Mouse (Mus musculus) heart, postnatal 4 days (tissue): Measurements from ENCODE around the gene Tle3. TPM values are rescaled to one million over a fixed set of nuclear protein-coding genes. Genes with fewer than 3 reads are reported as not detected.

Experiments used
- DNase-seq: peaks from one replicate; pipeline ENCODE4 v3.0.0; 2021
- total RNA-seq, 2 experiments: library from RNA; stranded (reverse); gene quantifications; 2 replicates each; pipeline ENCODE4 v1.2.3; 2021

Gene Tle3
- total RNA-seq, 2 experiments from 2014 or later: 23.2 to 27.9 TPM

DNA sequence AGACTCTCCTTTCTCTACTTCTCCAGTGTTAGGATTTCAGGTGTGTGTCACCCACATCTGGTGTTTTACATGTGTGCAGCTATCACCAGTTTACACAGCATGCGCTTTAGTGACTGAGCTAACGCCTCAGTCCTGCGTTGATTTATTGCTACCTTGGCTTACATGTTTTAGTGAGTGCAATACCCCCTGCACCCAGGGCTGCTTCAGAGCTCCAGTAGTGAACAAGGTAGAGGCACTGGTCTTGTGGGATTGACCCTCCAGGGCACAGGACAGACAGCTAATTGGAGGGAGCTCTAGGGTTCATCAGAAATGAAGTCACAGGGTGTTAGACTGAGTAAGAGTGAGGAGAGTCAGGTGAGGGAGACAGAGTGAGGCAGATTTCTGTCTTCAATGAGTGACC lies 12.4 kb upstream of the Tle3 start:
- no peak for DNase-seq

- no peak for DNase-seq
These were observed 12.0 kb upstream of the Tle3 start for GRCm38 (mm10) chr9:61360163-61360562.

- DNase-seq: peak; percentile 70
These were observed 11.2 kb upstream of the Tle3 start for GRCm38 (mm10) chr9:61360727-61361631.

DNA sequence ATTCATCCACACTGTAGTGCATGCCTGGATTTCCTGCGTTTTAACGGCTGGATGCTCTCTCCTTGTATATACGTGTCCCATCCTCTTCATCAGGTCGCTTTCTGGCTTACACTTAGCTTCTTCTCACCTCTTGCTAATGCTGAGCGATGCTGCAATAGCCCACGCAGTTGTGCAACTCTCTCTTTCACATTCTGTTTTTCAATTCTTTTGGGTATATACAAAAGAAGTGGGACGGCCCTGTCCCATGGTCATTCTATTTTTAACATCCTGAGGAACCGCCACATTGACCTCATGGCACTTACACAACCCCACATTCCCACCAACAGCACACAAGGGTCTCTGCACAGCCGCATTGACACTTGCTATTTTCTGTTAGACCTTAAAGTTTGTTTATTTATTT lies 9.0 kb upstream of the Tle3 start:
- no peak for DNase-seq

- DNase-seq: no peak
These were observed 6.1 kb upstream of the Tle3 start for GRCm38 (mm10) chr9:61366108-61366507.

- no peak for DNase-seq
These were observed 5.0 kb upstream of the Tle3 start for GRCm38 (mm10) chr9:61367156-61367555.

- DNase-seq: no peak
These were observed 4.2 kb upstream of the Tle3 start for GRCm38 (mm10) chr9:61367857-61368566.

- peak; percentile 80 for DNase-seq
These were observed 3.5 kb upstream of the Tle3 start for GRCm38 (mm10) chr9:61368567-61369240.

- DNase-seq: peak; percentile 51
These were observed 2.6 kb upstream of the Tle3 start for GRCm38 (mm10) chr9:61369316-61370273.

DNA sequence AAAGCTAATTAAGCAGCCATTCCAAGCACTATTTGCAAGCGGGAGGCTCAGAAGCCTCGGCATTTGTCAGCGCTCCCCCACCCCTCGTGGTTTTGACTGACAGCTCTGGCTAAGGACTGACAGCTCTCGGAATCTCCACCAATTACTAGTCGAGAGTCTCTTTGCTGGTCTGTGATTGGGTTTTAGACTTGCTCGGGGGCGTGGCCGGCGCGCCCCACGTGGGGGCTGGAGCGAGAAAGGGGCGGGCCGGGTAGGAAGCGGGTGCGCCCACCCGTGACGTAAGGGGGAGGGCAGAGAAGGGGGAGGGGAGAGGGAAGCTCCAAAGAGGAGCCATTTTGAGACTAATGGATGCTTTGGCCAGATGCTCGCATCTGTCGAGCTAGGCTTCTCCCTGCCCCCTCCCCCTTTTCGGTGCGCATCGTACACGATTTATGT lies 1.7 kb upstream of the Tle3 start:
- peak; percentile 99 for DNase-seq

- peak; percentile 70 for DNase-seq
These were observed 1.0 kb upstream of the Tle3 start for GRCm38 (mm10) chr9:61370889-61371754.

DNA sequence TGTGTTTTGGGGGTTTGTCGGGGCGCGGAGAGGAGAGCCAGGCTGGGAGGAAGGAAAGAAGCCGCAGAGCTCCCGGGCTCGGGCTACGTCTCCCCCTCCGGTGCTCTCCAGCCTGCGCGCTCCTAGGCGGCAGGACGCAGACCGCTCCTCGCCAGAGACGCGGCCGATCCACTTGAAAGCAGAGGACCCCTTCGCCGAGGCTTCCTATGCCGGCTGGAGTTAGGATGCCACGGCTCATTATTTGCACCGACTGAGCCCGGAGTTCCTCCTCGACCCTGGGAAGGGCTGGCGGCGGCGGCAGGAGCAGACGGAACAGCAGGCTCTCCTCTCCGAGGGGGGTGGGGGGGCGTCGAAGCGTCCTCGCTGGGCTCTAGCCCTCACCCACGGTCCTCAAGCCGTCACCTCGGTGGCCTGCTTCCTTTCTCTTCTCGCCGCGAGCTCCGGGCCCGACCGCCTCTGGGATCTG lies 377 bp downstream of the Tle3 start:
- DNase-seq: peak; percentile 55

DNA sequence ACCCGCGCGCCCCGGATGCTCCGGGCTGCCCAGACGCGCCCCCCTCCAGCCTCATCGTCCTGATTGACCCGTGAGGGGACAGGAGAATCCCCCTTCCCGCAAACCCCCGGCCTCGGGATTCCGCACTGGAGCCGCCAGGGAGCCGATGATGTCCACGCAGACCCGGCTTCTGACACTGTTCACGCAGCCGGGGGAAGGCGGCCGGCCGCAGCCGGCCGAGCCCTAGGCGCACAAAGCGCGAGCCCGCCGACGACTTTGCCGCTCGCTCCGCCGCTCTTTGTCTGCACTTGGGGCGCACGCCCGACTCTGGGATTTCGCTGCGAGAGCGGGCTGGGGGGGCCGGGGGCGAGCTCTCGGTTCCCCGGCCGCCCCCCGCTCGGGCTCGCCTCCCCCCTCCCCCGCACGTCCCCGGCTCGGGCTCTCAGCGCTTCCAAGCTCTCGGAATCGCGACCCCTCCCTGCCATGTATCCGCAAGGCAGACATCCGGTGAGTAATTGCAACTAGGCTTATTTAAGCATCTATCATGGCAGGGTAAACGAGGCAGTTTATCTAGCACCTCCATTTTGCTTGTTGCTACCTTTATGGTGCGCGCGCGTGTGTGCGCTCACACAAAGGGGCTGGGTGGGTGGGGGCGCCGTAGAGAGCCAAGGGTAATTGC lies 939 bp downstream of the Tle3 start:
- peak; percentile 69 for DNase-seq

DNA sequence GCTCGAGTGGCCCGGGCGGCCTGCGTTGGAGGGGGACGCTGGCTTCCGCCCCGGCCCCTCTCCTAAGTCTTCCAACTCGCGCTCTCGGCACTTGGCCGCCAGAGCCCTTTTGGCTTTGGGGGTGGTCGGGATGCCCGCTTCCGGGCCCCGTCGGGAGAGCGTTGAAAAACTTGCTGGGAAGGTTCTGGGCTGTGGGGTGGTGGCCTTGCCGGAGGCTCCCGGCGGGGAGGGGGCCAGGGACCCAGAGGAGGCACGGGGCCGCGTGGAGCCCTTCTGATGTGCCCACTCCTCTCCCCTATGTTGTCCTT lies 1.4 kb downstream of the Tle3 start:
- DNase-seq: no peak

DNA sequence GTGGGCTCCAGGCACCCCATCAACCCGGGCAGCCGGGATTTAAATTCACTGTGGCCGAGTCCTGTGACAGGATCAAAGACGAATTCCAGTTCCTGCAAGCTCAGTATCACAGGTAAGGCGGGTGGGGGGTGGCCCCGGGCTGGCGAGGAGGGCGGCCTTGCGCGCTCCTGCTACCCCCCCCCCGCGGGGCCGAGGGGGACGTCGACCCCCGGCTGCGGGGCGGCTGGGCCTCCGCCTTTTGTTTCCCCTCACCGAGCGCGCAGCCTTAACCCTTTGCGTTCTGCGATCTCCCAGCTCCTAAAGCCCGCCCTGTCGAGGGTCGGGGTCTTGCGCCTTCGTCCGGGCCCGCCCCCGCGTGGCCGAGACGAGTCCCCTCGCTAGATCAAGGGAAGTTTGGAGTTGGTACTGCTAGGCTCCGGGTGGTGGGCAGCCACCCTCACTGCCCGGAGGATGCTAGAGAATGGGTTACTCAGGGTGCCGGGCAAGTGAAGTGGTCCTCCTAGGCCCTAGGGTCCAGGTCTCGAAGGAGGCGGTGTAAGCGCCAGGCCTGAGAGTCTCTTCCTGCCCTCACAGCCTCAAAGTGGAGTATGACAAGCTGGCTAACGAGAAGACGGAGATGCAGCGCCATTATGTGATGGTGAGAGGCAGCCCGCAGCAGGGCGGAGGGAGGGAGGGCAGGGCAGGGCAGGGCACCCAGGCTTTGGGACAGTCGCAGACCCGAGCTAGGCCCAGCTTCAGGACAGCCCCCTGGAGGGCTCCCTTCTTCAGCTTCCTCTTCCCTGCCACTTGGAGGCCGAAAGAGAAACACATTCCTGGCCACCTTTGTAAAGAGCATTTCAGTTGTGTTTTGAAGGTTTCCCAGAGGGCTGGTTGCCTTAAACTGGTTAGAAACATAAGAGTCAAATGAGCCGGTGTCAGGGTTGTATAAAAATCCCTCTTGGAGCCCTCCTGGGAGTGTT lies 2.1 kb downstream of the Tle3 start:
- DNase-seq: no peak

GRCm38 (mm10) chr9:61375002-61375401 lies 2.8 kb downstream of the Tle3 start:
- DNase-seq: no peak

DNA sequence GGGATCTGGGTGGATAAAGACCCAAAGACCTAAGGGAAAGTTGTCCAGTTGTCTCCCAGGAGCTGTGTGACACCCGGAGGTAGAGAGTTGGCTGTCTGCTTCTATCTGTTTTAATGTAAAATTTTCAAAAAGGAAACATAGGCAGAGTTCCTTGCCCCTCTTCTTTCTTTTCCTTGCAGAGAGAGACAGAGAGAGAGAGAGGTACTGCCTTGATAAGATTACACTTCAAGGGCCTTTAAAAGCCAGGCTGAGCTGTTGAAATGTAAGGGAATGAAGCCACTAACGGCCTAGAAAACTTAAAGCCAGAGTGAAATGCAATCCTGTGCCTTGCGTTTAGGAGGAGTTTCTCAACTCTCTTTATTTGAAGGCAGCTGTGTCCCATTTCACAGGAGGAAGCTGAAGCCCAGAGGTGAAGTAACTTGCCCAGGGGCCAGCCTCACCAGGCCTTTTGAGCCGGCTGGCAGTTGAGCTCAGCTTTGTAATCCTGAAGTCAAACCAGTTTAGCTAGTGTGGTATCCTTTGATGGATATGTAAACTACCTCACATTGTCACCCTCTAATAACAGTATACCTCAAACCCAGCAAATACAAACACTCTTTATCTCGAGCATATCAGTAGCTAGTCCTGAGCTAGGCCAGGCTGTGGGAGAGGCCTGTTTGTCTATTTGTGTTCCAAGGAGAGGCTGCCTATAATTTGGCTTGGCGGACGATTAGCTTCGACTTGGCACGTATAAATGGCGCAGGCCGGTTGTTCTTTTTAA lies 3.8 kb downstream of the Tle3 start:
- DNase-seq: no peak

GRCm38 (mm10) chr9:61376650-61377049 lies 4.5 kb downstream of the Tle3 start:
- no peak for DNase-seq
